Mouse (Mus musculus): ENCODE measurements around the gene Gm17334.

DNA sequence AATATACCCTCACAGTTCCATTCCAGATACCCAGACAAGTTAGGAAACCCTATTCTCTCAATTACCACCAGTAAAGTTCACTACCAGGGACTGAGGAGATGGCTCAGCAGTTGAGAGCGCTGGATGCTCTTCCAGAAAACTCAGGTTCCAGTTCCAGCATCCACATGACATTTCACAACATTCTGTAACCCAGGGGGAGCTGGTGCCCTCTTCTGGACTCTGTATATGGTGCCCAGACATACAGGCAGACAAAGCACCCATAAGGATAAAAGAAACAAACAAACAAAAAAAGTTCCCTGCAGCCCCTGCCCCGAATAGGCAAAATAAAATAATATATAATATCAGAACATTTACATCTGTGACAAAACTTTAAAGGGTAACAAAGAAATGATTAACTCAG is 38.6 kb downstream of the Gm17334 start:
- TF ChIP-seq ELF1 (IDR thresholded peaks at IDR 0.05; ENCODE audit: low read depth, low read length) (no peak), EP300 (IDR thresholded peaks at IDR 0.05; ENCODE audit: low read depth in 1 of 2, low read length in 2 of 2) (no peak), CHD1 (IDR thresholded peaks at IDR 0.05; ENCODE audit: low read depth, low read length) (no peak), ZNF384 (IDR thresholded peaks at IDR 0.05; ENCODE audit: low read depth, low read length) (no peak), CTCF (IDR thresholded peaks at IDR 0.05 in 2 of 3, conservative IDR thresholded peaks at IDR 0.05 in 1 of 3; ENCODE audit: control insufficient read depth in 1 of 3, insufficient read depth in 1 of 3, low read depth in 2 of 3, low read length in 3 of 3, poor library complexity in 1 of 3, severe bottlenecking in 1 of 3) (peak; percentile 14 to 66 (median 46); a peak in 4 of 6 replicates), NELFE (IDR thresholded peaks at IDR 0.05; ENCODE audit: low read depth, low read length) (no peak), E2F4 (IDR thresholded peaks at IDR 0.05; ENCODE audit: borderline replicate concordance, low read depth, low read length) (no peak), UBTF (IDR thresholded peaks at IDR 0.05; ENCODE audit: borderline replicate concordance, insufficient read depth, low read depth, low read length) (no peak), TCF12 (IDR thresholded peaks at IDR 0.05; ENCODE audit: low read depth, low read length) (no peak), POLR2A (IDR thresholded peaks at IDR 0.05; ENCODE audit: control insufficient read depth in 1 of 2, insufficient read depth in 1 of 2, low read depth in 1 of 2, low read length in 2 of 2, poor library complexity in 1 of 2) (no peak)

All from MEL (cell line).